Mouse (Mus musculus): ENCODE results near the gene Gatad2a.
A peak's percentile ranks its signal among the peaks of the same experiment; 100 is the strongest.
"Not testable (repeated sequence)": the region's sequence is repeated elsewhere in the genome, so short reads cannot be mapped to it uniquely, and the experiment has no call there.

Gene Gatad2a

DNA sequence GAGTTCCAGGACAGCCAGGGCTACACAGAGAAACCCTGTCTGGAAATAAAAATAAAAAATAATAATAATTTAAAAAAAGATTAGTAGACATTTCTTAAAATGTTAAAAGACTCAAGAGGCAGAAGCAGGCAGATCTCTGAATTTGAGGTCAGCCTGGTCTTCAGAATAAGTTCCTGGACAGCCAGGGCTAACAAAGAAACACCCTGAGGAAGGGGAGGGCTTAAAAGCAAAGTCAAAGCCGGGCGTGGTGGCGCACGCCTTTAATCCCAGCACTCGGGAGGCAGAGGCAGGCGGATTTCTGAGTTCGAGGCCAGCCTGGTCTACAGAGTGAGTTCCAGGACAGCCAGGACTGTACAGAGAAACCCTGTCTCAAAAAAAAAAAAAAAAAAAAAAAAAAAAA is 7.2 kb downstream of the Gatad2a start:
- not testable (repeated sequence) for DNase-seq

- no peak for DNase-seq
Observed at GRCm38 (mm10) chr8:69987744-69988143, 8.4 kb downstream of the Gatad2a start.

DNA sequence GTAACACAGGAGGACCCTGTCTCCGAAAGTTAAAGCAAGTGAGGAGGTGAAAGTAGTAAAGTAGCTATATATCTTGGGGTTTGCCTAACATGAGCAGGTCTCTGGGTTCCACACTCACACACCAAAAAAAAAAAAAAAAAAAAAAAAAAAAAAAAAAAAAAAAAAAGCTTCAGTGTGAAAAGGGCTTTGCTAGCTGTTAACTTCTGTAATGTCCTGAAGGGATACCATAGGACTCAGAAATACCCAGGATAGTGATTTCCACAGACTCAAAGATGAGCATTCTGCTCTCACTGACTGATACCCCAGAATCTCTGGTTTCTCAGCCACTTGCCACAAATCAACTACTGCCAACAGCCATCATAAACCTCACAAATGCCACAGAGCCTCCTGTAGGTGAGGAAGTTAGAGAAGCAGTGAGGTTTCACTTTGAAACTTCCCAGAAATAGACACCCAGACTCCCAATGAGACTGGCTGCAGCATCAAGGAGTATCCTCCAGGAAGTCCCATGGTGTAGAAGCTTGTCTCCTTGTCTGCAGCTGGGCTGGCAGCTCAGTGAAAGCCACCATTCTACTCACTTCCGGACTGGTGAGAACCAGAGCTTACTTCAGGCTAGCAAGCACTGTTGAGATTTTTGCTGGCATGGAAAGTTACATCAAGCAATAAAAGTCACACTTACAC is 11.2 kb downstream of the Gatad2a start:
- DNase-seq = no peak

- no peak for DNase-seq
Observed at GRCm38 (mm10) chr8:69978456-69978855, 17.7 kb downstream of the Gatad2a start.

DNA sequence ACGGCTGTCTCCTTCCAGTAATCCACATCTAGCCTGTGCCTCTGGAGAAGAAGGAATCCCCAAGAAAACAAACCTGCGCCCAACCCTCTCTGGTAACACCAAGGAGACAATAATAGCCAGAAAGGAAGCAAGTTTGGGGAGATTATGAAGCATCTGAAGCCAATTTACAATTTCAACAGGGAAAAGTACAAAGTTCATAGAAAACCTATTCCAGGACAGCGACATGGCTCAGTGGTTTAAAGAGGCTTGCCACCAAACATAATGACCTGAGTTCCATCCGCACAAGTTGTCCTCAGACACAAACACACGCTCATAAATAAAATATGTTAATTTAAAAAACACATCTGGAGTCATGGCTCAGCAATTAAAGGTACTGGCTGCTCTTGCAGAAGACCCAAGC is 21.4 kb downstream of the Gatad2a start:
- no peak for DNase-seq

- DNase-seq = peak; percentile 97
Observed at GRCm38 (mm10) chr8:69974194-69974614, 22.0 kb downstream of the Gatad2a start.

DNA sequence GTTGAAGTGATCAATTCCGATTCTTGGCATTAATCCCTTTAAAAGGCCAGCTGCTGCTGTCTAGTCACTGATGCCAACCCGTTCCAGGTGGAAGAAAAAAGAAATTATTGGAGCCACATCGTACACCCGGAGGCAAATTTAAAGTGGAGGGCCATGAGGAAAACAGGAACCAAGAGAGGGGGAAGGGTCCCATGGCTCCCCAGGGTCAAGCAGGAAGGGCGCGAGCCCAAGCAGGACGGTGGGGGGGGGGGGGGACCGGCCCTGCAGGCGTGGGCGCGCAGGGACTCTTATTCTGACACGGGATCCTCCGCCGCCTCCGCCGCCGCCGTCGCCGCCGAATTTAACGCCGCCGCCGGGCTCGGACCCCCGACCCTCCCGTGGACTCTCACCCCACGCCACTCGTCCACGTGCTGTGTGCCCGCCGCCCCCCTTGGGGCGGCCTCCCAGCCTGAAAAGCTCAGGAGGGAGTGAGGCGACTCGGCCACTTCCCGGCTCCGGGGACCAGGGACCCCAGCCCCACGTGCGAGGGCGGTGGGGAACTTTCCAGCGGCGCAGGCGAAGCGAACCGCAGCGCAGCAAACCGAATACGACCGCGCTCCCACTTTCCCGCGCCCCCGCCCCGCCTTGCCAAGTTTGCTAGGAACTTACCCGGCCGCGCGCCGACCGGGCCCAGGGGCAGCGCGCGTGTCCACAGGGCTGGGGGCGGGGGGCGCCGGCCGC is 22.6 kb downstream of the Gatad2a start:
- peak; percentile 75 for DNase-seq

GRCm38 (mm10) chr8:69973063-69973441 is 23.1 kb downstream of the Gatad2a start:
- DNase-seq = no peak

- no peak for DNase-seq
Observed at GRCm38 (mm10) chr8:69970880-69971279, 25.3 kb downstream of the Gatad2a start.

DNA sequence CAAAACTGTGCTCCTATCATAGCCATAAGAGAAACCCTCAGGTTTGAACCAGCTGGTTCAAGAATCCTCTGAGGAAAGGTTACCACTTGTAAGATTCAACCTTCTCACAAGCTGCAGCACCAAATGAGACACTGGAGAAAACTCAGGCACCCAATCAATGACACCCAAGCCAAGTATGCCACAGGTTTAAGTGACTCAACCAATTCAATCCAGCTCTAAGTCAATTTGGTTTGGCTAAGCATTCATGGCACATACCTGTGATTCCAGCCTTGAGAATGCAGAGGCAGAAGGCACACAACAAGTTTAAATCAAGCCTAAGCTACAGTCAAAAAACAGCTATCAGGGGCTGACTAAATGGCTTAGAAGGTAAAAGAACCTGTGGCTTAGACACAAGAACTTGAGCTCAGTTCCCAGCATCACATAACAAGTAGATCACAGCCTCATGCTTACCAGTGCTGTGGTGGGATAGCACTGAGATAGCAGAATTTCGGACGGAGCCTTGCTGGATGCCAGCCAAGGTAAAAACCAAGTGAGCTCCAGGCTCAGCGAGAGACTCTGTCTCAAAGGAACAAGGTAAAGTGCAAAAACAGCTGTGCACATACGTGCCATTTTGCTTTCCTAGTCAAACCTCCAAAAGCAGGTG is 28.8 kb downstream of the Gatad2a start:
- DNase-seq = no peak

DNA sequence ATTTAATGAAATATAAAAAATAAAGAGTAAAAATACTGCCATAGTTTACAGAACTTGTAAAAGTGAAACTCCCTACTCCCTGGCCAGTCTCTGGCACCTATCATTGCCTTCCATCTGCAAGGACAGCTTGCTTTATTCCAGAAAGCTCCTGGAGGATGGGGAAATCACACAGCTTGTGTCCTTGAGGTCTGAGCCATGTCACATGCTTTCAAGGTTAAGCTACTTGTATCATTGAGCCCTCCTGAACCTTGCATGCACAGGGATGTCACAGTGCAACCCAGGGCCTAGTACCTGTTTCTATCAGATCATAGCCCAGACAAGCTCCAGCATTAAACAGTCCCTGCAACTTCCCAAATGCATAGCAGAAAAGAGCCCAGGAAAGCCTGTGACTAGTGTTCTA is 36.9 kb downstream of the Gatad2a start:
- no peak for DNase-seq

DNA sequence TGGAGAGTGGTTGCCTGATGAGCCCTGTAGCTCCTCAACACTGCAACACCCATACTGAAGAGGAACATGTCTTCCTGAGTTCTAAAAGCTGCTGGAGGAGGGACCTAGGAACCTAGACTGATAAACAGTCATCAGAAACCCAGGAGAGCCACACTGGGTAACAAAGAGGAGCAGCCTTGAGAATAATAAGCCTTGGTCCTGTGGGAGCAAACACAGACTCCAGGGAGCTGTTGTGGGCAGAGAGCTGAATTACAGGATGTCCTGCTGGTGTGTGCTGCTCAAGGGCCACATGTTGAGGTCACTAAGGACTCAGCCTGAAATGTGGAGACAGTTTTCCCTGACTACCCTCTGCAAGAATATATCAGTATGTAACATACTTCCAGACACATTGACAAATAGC is 38.3 kb downstream of the Gatad2a start:
- no peak for DNase-seq

DNA sequence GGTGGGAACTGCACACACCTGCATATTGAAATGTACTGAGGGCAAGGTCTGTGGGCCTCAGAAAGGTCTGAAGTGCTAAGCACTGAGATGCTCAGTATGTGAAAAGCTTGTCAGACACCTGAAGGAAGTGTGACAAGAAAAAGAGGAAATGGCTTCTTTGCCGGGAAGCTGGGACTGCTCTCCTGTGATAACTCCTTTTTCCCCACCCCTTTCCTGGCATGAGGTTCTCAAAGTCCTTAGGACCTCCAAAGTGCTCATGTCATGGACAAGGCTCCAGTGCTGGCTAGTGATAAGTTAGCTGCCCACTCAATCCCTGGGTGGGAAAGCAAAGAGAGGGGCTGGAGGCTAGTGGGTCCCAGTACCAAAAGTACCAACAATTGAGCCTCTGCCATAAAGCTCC is 38.8 kb downstream of the Gatad2a start:
- DNase-seq = no peak

GRCm38 (mm10) chr8:69956651-69957050 is 39.5 kb downstream of the Gatad2a start:
- no peak for DNase-seq

GRCm38 (mm10) chr8:69954642-69955041 is 41.5 kb downstream of the Gatad2a start:
- no peak for DNase-seq

- no peak for DNase-seq
Observed at GRCm38 (mm10) chr8:69954213-69954612, 42.0 kb downstream of the Gatad2a start.

DNA sequence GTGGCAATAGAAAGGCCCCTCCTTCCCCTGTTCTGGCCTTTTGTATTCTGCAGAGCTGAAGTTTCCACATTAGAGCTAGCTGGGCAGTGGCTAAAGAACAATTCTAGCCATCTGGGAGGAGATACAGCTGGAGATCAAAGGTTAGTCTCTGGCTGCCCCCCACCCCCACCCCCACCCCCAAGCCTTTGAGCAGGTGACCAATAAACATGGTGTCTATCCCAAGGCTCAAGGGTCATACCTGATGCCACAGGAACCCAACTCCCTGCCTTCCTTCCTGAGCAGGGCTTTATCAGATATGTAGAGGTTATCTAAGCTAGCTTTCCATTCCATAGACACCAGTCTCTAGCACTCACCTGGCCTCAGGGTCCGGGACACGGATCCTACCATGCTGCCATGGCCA is 45.9 kb downstream of the Gatad2a start:
- no peak for DNase-seq

- DNase-seq = not testable (repeated sequence)
Observed at GRCm38 (mm10) chr8:69942495-69942894, 53.7 kb downstream of the Gatad2a start.

GRCm38 (mm10) chr8:69940386-69940785 is 55.8 kb downstream of the Gatad2a start:
- no peak for DNase-seq

DNA sequence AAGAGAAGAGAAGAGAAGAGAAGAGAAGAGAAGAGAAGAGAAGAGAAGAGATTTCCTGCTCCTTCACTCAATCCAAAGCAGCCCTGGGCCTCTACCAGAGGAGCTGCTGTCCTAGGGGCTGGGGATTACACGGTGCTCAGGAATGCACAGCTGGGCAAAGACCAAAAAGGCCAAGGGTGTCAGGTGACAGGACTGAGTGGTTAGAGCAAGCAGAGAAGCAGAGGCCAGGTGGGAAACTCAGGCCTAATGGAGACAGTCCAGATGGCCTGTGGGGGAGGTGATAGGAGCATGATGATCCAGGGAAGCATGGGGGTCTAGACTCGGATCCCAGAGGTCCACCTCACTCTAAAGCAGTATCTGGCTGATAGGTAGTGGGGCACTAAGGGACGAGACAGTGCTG is 56.6 kb downstream of the Gatad2a start:
- peak; percentile 68 for DNase-seq

- DNase-seq = no peak
Observed at GRCm38 (mm10) chr8:69938245-69938982, 57.8 kb downstream of the Gatad2a start.

DNA sequence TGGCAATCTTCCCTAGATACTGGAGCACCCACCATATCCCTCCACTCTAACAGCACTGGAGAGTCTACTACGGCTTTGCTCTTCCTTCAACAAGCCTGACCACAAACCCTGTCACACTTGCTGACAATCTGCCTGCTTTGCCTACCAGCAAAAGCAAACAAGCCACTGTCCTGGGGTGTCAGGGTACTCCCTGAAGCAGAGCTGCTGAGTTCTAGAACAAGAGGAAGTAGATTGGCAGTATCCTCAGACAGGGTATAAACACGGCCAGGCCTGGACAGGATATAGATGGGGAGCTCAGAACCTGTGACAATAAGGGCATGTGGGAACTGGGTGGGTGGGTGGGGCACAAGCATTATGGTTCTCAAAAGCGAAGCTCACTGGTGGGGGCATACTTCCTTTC is 58.7 kb downstream of the Gatad2a start:
- no peak for DNase-seq

DNA sequence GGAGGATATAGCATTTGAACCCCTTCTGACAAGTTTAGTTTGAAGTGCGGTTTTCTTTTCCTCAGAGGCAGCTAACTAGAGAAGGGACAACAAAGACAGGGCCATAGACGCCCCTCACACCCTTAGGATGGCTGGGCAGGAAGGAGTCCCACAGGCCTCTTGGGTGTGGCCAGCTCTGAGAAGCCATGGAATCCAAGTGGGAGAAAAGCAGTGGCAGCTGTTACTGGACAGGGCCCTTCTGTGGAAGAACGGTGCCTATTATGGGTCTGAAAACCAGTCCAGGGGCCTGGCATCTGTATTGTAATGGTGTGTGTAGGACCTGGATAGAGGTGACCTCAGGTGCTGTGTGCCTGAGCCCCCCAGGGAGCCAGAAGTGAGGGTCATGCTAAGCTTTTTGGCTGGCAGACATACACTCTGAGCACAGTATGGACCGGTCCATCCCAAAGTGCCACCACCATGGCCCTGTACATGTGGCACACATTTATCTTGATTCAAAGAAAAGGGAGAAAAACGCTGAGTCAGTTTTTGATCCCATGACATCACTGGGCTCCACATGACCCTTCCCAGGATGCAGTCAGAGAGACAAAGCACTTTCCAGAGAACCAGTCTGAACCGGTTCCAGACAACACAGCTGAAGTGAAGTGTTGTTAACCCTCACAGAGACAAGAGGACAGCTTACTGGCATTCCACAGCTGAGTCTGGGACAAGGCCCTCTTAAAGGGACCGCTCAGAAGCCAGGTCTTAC is 60.0 kb downstream of the Gatad2a start:
- peak; percentile 66 for DNase-seq
